Mouse (Mus musculus): ENCODE results near the gene Glp2r.

- TF ChIP-seq CTCF (IDR thresholded peaks at IDR 0.05; ENCODE audit: borderline replicate concordance, insufficient read depth, low read depth, low read length) (no peak), POLR2A (IDR thresholded peaks at IDR 0.05; ENCODE audit: borderline replicate concordance, insufficient read depth, low read length) (no peak)
Observed at GRCm38 (mm10) chr11:67664918-67665317, 106.0 kb downstream of the Glp2r start.
